19 mouse cellular contexts compared by ENCODE assay signal in the genomic region with DNA sequence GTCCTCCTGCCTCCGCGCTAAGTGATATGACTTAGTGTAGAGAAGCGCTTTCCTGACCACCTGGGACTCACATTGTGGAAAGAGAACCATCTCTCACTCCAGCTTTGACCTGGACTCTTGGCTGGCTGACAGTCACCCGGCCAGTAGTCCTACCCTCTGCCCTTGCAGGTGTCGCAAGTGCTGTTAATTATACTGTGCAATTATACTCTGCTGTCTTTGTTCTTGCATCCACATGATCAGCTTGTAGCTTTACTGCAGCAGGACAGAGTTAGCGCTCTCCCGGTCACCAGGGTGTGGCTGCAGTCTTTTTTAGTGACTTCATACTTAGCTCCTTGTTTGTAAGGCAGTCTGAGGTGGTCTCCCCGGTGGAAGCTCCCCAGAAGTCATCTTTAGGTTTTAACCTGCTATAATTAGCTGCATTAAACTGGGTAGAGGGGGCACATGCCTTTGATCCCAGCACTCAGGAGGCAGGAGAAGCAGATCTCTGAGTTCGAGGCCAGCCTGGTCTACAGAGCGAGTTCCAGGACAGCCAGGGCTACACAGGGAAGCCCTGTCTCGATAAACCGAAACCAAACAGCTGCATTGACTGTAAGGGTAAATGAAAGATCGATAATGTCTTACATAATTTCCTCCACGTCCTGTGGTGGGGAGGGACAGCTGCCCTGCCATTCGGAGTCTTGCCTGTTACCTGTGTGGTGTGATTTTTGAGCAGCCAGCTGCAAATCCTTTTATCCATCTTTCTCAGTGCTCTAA. TPM values are rescaled to one million over a fixed set of nuclear protein-coding genes. Genes with fewer than 3 reads are reported as not detected.
DNase-seq lines count a peak whose midpoint lies in the region; ATAC-seq and TF ChIP-seq lines count a peak whose summit lies in the region.
"Had no signal": no experiment of that assay in that cellular context is flagged by ENCODE, and none has a peak within 500 bp of the region (broad histone marks: within the 10 kb centered on the region; RNA-seq: fewer than 3 reads in every experiment).

No protein-coding gene starts in this region.

- no peak overlapping the region for H3K27ac ChIP-seq in kidney, embryonic 15.5 days
- H3K27ac ChIP-seq in lung, embryonic 14.5 days (ENCODE audit: low read depth): no peak overlapping the region
- peak overlapping the region; percentile 78 for H3K27ac ChIP-seq in intestine, postnatal 0 days (ENCODE audit: low read depth, low read length)
- H3K27ac ChIP-seq: heart, embryonic 15.5 days; hindbrain, embryonic 15.5 days; limb, embryonic 12.5 days; liver, embryonic 14.5 days; midbrain, embryonic 12.5 days had no signal

- WGBS in kidney, embryonic 15.5 days: 74% methylated on average over 15 of the region's 15 CpGs
- 77% methylated on average over 15 of the region's 15 CpGs for WGBS in lung, embryonic 14.5 days
- WGBS in intestine, postnatal 0 days: 63% methylated on average over 15 of the region's 15 CpGs

- H3K4me1 ChIP-seq in kidney, embryonic 15.5 days: peaks cover 8% of the 10 kb centered on the region; the same call in 1 of the 2 replicates
- H3K4me1 ChIP-seq in lung, embryonic 14.5 days (ENCODE audit: insufficient read depth): no peaks in the 10 kb centered on the region
- no peaks in the 10 kb centered on the region for H3K4me1 ChIP-seq in intestine, postnatal 0 days (replicated peaks; ENCODE audit: control insufficient read depth, insufficient read depth, low read length)
- H3K4me1 ChIP-seq: hindbrain, embryonic 15.5 days; midbrain, embryonic 12.5 days had no signal

- no peak overlapping the region; the same call in 1 of the 2 replicates for H3K4me3 ChIP-seq in kidney, embryonic 15.5 days (replicated peaks)
- H3K4me3 ChIP-seq in lung, embryonic 14.5 days (ENCODE audit: low read depth, low read length): no peak overlapping the region
- no peak overlapping the region for H3K4me3 ChIP-seq in intestine, postnatal 0 days (ENCODE audit: low read depth, low read length)
- H3K4me3 ChIP-seq: heart, embryonic 15.5 days; hindbrain, embryonic 15.5 days; limb, embryonic 12.5 days; midbrain, embryonic 12.5 days had no signal

- peak; percentile 3 for DNase-seq in adrenal gland, postnatal 14 days
- DNase-seq in adrenal gland, postnatal 36 days: no peak
- DNase-seq in kidney, adult 11 months: peak; percentile 18
- DNase-seq in lung, embryonic 14.5 days: no peak
- no peak for DNase-seq in lung, postnatal 10 days
- no peak for DNase-seq in frontal cortex, adult 2 months (ENCODE audit: extremely low spot score in 1 of 2, low spot score in 1 of 2)
- DNase-seq: cerebellum, adult 18-20 months; forebrain, postnatal 0 days; gastrocnemius, postnatal 25 days; lung, postnatal 14 days; right cerebral cortex, postnatal 14 days had no signal

- H3K9me3 ChIP-seq in kidney, embryonic 15.5 days (replicated peaks): no peaks in the 10 kb centered on the region
- H3K9me3 ChIP-seq in lung, embryonic 14.5 days (ENCODE audit: low read depth, low read length): no peaks in the 10 kb centered on the region
- H3K9me3 ChIP-seq in intestine, postnatal 0 days (ENCODE audit: control insufficient read depth): no peaks in the 10 kb centered on the region
- H3K9me3 ChIP-seq: heart, embryonic 15.5 days; hindbrain, embryonic 15.5 days; limb, embryonic 12.5 days; midbrain, embryonic 12.5 days had no signal

- H3K27me3 ChIP-seq in kidney, embryonic 15.5 days: no peaks in the 10 kb centered on the region
- H3K27me3 ChIP-seq in lung, embryonic 14.5 days (ENCODE audit: insufficient read depth, low read length): no peaks in the 10 kb centered on the region
- no peaks in the 10 kb centered on the region for H3K27me3 ChIP-seq in intestine, postnatal 0 days (replicated peaks; ENCODE audit: control insufficient read depth, insufficient read depth, low read length)
- H3K27me3 ChIP-seq: heart, embryonic 15.5 days; hindbrain, embryonic 15.5 days; limb, embryonic 12.5 days; midbrain, embryonic 12.5 days had no signal

- ATAC-seq in kidney, embryonic 15.5 days (replicated peaks; ENCODE audit: low FRiP score): no peak
- no peak for ATAC-seq in lung, embryonic 14.5 days (ENCODE audit: insufficient read depth)
- ATAC-seq in intestine, postnatal 0 days: peak; percentile 83
- ATAC-seq: CD4-positive, CD25-positive, alpha-beta regulatory T cell, adult 4 months; forebrain, postnatal 0 days had no signal

- H3K36me3 ChIP-seq in kidney, embryonic 15.5 days: no peaks in the 10 kb centered on the region
- H3K36me3 ChIP-seq in lung, embryonic 14.5 days (ENCODE audit: insufficient read depth): no peaks in the 10 kb centered on the region
- no peaks in the 10 kb centered on the region for H3K36me3 ChIP-seq in intestine, postnatal 0 days (ENCODE audit: control insufficient read depth, insufficient read depth)
- H3K36me3 ChIP-seq: heart, embryonic 15.5 days; hindbrain, embryonic 15.5 days; limb, embryonic 12.5 days; midbrain, embryonic 12.5 days had no signal

- no peak for TF ChIP-seq CTCF in lung, embryonic 14.5 days (IDR thresholded peaks at IDR 0.05; ENCODE audit: low read depth)
- no peak for TF ChIP-seq CTCF in intestine, postnatal 0 days (IDR thresholded peaks at IDR 0.05; ENCODE audit: low read depth)

- no peak overlapping the region for H3K9ac ChIP-seq in kidney, embryonic 15.5 days
- H3K9ac ChIP-seq in lung, embryonic 14.5 days: peak overlapping the region; percentile 13; the same call in 1 of the 2 replicates
- no peak overlapping the region for H3K9ac ChIP-seq in intestine, postnatal 0 days (ENCODE audit: low read depth, low read length)
- H3K9ac ChIP-seq: forebrain, postnatal 0 days; heart, embryonic 15.5 days; hindbrain, embryonic 15.5 days; limb, embryonic 12.5 days; liver, embryonic 14.5 days; midbrain, embryonic 12.5 days had no signal

- H3K4me2 ChIP-seq in kidney, embryonic 15.5 days: no peak overlapping the region
- no peak overlapping the region for H3K4me2 ChIP-seq in lung, embryonic 14.5 days
- H3K4me2 ChIP-seq in intestine, postnatal 0 days (replicated peaks; ENCODE audit: low read depth): no peak overlapping the region; the same call in 1 of the 2 replicates
- H3K4me2 ChIP-seq: heart, embryonic 15.5 days; hindbrain, embryonic 15.5 days; limb, embryonic 12.5 days; midbrain, embryonic 12.5 days had no signal

RNA-seq across cellular contexts. Expression of a gene that starts 8.0 kb away (rescaled TPM):
- 111 and 139 TPM in 2 replicates for total RNA-seq in adrenal gland, postnatal 14 days (2021)
- 100 to 1,000 TPM; 116 to 130 TPM for total RNA-seq in adrenal gland, postnatal 36 days (2021)
- polyA plus RNA-seq in kidney, embryonic 15.5 days (2015; fragmentation: Nextera tagmentation; extraction: Ambion mirVana): 83.5 and 101 TPM in 2 replicates
- 64.0 and 64.2 TPM in 2 replicates for polyA plus RNA-seq in lung, embryonic 14.5 days (2014; fragmentation: Nextera tagmentation; extraction: Ambion mirVana)
- 45.3 and 50.3 TPM in 2 replicates for polyA plus RNA-seq in intestine, postnatal 0 days (2015; fragmentation: Nextera tagmentation; extraction: Ambion mirVana)
- 1,200 and 1,339 TPM in 2 replicates for polyA plus RNA-seq in frontal cortex, adult 2 months (2012; rRNA removed)

RNA-seq across cellular contexts. Expression of a gene that starts 9.7 kb away (rescaled TPM):
- total RNA-seq in adrenal gland, postnatal 14 days (2021): 12.0 and 12.3 TPM in 2 replicates
- 10 to 100 TPM; 13.5 to 17.5 TPM for total RNA-seq in adrenal gland, postnatal 36 days (2021)
- polyA plus RNA-seq in kidney, embryonic 15.5 days (2015; fragmentation: Nextera tagmentation; extraction: Ambion mirVana): 60.8 and 64.3 TPM in 2 replicates
- polyA plus RNA-seq in lung, embryonic 14.5 days (2014; fragmentation: Nextera tagmentation; extraction: Ambion mirVana): 51.0 and 54.4 TPM in 2 replicates
- 14.5 TPM in 2 replicates for polyA plus RNA-seq in intestine, postnatal 0 days (2015; fragmentation: Nextera tagmentation; extraction: Ambion mirVana)
- 22.0 and 23.5 TPM in 2 replicates for polyA plus RNA-seq in frontal cortex, adult 2 months (2012; rRNA removed)

RNA-seq across cellular contexts. Expression of a gene that starts 14.7 kb away (rescaled TPM):
- 116 and 118 TPM in 2 replicates for total RNA-seq in adrenal gland, postnatal 14 days (2021)
- 100 to 1,000 TPM; 112 to 153 TPM for total RNA-seq in adrenal gland, postnatal 36 days (2021)
- polyA plus RNA-seq in kidney, embryonic 15.5 days (2015; fragmentation: Nextera tagmentation; extraction: Ambion mirVana): 12.1 and 13.7 TPM in 2 replicates
- polyA plus RNA-seq in lung, embryonic 14.5 days (2014; fragmentation: Nextera tagmentation; extraction: Ambion mirVana): 15.4 and 23.7 TPM in 2 replicates
- polyA plus RNA-seq in intestine, postnatal 0 days (2015; fragmentation: Nextera tagmentation; extraction: Ambion mirVana): 7.2 and 11.3 TPM in 2 replicates
- polyA plus RNA-seq in frontal cortex, adult 2 months (2012; rRNA removed): 42.7 and 55.8 TPM in 2 replicates

RNA-seq across cellular contexts. Expression of a gene that starts 20.8 kb away (rescaled TPM):
- 19.2 and 20.6 TPM in 2 replicates for total RNA-seq in adrenal gland, postnatal 14 days (2021)
- total RNA-seq in adrenal gland, postnatal 36 days (2021): 10 to 100 TPM; 26.4 to 30.4 TPM
- 7.4 and 8.7 TPM in 2 replicates for polyA plus RNA-seq in kidney, embryonic 15.5 days (2015; fragmentation: Nextera tagmentation; extraction: Ambion mirVana)
- polyA plus RNA-seq in lung, embryonic 14.5 days (2014; fragmentation: Nextera tagmentation; extraction: Ambion mirVana): 8.0 and 9.5 TPM in 2 replicates
- polyA plus RNA-seq in intestine, postnatal 0 days (2015; fragmentation: Nextera tagmentation; extraction: Ambion mirVana): 13.4 and 13.8 TPM in 2 replicates
- polyA plus RNA-seq in frontal cortex, adult 2 months (2012; rRNA removed): 28.6 and 32.0 TPM in 2 replicates

RNA-seq across cellular contexts. Expression of a gene that starts 34.8 kb away (rescaled TPM):
- total RNA-seq in adrenal gland, postnatal 14 days (2021): 17.1 and 18.8 TPM in 2 replicates
- total RNA-seq in adrenal gland, postnatal 36 days (2021): 1 to 10 TPM; 5.0 to 6.4 TPM
- 164 and 175 TPM in 2 replicates for polyA plus RNA-seq in kidney, embryonic 15.5 days (2015; fragmentation: Nextera tagmentation; extraction: Ambion mirVana)
- polyA plus RNA-seq in lung, embryonic 14.5 days (2014; fragmentation: Nextera tagmentation; extraction: Ambion mirVana): 209 and 211 TPM in 2 replicates
- 24.3 and 26.2 TPM in 2 replicates for polyA plus RNA-seq in intestine, postnatal 0 days (2015; fragmentation: Nextera tagmentation; extraction: Ambion mirVana)
- 0.96 and 1.1 TPM in 2 replicates for polyA plus RNA-seq in frontal cortex, adult 2 months (2012; rRNA removed)

Comparison
In these comparisons a context has a peak if more than half of its experiments do, and no peak if none do; other contexts are left out.
1. DNase-seq: peak in adrenal gland, postnatal 14 days (single experiment) and kidney, adult 11 months (single experiment); none in adrenal gland, postnatal 36 days (0 of 2), lung, embryonic 14.5 days (single experiment), lung, postnatal 10 days (single experiment) and frontal cortex, adult 2 months (0 of 2).
2. RNA of a gene that starts 8.0 kb away (polyA plus RNA-seq): 1,200 to 1,339 TPM in frontal cortex, adult 2 months; 83.5 to 101 TPM in kidney, embryonic 15.5 days, 64.0 to 64.2 TPM in lung, embryonic 14.5 days and 45.3 to 50.3 TPM in intestine, postnatal 0 days; every median in the first group is over 10 times any median in the second.